Mouse (Mus musculus) midbrain, postnatal 0 days (tissue): ENCODE measurements at regions not wholly inside any gene's neighbourhood (a gene's known extent, or its start where the extent isn't known, plus 50 kb on each side); places are given as distances from the start of the nearest gene placed in this dataset.

Experiments
- ATAC-seq: fragments of 200-750 bp; cut with Nextera tagmentation; 2 replicates; pipeline ENCODE4 v1.8.0; 2017; ENCODE audit warnings: moderate number of reproducible peaks, mild to moderate bottlenecking, moderate TSS enrichment, moderate library complexity; ENCODE audit not compliant: low FRiP score
- DNase-seq: peaks from one replicate; pipeline ENCODE4 v3.0.0-alpha.2; 2015; ENCODE audit warnings: low spot score
- H3K27ac ChIP-seq: fragments of 300-500 bp; sonication (generic); 2 replicates; pipeline ENCODE4 v1.5.1; 2014; ENCODE audit warnings: low read depth, mild to moderate bottlenecking, low read length, mixed read lengths
- H3K27me3 ChIP-seq: fragments of 300-500 bp; sonication (generic); 2 replicates; pipeline ENCODE4 v1.6.1; 2014; ENCODE audit warnings: low read length, control low read depth, mixed read lengths; ENCODE audit not compliant: insufficient read depth
- H3K36me3 ChIP-seq: fragments of 300-500 bp; sonication (generic); 2 replicates; pipeline ENCODE4 v1.6.1; 2014; ENCODE audit warnings: low read length, control low read depth, mixed read lengths; ENCODE audit not compliant: insufficient read depth
- H3K4me1 ChIP-seq: fragments of 300-500 bp; sonication (generic); 2 replicates; pipeline ENCODE4 v1.6.1; 2014; ENCODE audit warnings: mild to moderate bottlenecking, control low read depth, antibody characterized with exemption, low read length, mixed read lengths; ENCODE audit not compliant: insufficient read depth
- H3K4me2 ChIP-seq: fragments of 300-500 bp; sonication (generic); 2 replicates; pipeline ENCODE4 v1.6.1; 2014; ENCODE audit warnings: low read depth, mild to moderate bottlenecking, low read length, mixed read lengths; ENCODE audit not compliant: poor library complexity, severe bottlenecking
- H3K4me3 ChIP-seq: fragments of 300-500 bp; sonication (generic); 2 replicates; pipeline ENCODE4 v1.5.1; 2014; ENCODE audit warnings: low read depth, mild to moderate bottlenecking, low read length, moderate library complexity
- H3K9ac ChIP-seq: fragments of 300-500 bp; sonication (generic); replicated peaks from 2 replicates; pipeline ENCODE4 v1.6.1; 2014; ENCODE audit warnings: mild to moderate bottlenecking, low read length, moderate library complexity, mixed read lengths; ENCODE audit not compliant: poor library complexity, severe bottlenecking
- H3K9me3 ChIP-seq: fragments of 300-500 bp; sonication (generic); 2 replicates; pipeline ENCODE4 v1.6.1; 2016; ENCODE audit warnings: low read length, control low read depth
- CTCF ChIP-seq: IDR thresholded peaks from 2 replicates; pipeline ENCODE4 v1.5.1; 2016; ENCODE audit warnings: antibody characterized with exemption, mild to moderate bottlenecking
- WGBS: fragments of 180-500 bp; shearing (Covaris S2); extraction: QIAGEN DNeasy Blood & Tissue Kit; methylation state at CpG from one replicate; pipeline ENCODE4 v1.1.7; 2014; 5-methylcytosine and 5-hydroxymethylcytosine counted together

DNA sequence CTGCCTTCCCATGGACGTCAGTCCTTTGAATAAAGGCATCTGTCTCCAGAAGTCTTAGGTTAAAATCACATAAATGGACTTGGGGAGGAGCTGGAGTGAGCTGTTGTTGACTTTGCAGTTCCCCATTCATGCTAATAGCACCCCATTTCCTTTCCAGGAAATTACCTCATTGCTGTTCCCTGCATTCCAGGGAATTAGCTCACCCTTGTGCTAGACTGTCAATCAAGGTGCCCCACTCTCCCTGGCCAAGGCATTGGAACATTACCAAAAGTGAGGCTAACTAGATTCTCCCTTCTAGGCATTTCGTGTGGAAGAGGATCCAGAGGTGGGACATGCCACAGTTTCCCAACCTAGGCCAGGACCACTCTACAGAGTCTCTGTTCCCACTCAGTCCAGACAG is 70.0 kb upstream of the Ptch1 start:
- Histone ChIP-seq H3K4me2 (no peak overlapping the region), H3K36me3 (no peaks in the 10 kb centered on the region), H3K4me1 (no peaks in the 10 kb centered on the region), H3K9ac (no peak overlapping the region), H3K4me3 (no peak overlapping the region), H3K27me3 (no peaks in the 10 kb centered on the region), H3K27ac (no peak overlapping the region), H3K9me3 (no peaks in the 10 kb centered on the region)
- 57% methylated on average over 2 of the region's 2 CpGs for WGBS
- ATAC-seq (no peak), DNase-seq (peak; percentile 5)
- no peak for TF ChIP-seq CTCF

DNA sequence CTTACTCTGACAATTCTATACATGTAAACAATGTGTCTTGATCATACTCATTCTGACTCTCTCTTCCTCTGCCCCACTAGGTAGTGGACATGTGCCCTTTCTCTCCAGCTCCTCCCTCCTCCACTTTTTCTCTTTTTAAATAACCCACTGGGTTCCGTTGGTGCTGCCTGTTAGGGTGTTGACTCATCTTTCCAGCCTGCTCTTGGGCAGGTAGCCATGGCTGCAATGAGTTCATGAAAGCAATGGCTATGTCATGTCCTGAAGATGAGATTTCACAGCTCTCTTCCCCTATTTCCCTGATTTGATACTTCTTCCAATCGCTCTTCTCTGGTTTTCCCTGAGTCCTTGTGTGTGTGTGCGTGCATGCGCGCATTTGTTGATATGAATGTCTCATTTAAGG is 70.9 kb upstream of the Ptch1 start:
- 92% methylated on average over 5 of the region's 5 CpGs for WGBS
- no peaks in the 10 kb centered on the region for H3K27me3 ChIP-seq
- H3K9ac ChIP-seq = no peak overlapping the region
- no peak for TF ChIP-seq CTCF
- no peak overlapping the region for H3K4me2 ChIP-seq
- H3K9me3 ChIP-seq = no peaks in the 10 kb centered on the region
- no peak overlapping the region for H3K27ac ChIP-seq
- no peak for ATAC-seq
- DNase-seq = no peak
- no peak overlapping the region for H3K4me3 ChIP-seq
- no peaks in the 10 kb centered on the region for H3K36me3 ChIP-seq
- no peaks in the 10 kb centered on the region for H3K4me1 ChIP-seq

DNA sequence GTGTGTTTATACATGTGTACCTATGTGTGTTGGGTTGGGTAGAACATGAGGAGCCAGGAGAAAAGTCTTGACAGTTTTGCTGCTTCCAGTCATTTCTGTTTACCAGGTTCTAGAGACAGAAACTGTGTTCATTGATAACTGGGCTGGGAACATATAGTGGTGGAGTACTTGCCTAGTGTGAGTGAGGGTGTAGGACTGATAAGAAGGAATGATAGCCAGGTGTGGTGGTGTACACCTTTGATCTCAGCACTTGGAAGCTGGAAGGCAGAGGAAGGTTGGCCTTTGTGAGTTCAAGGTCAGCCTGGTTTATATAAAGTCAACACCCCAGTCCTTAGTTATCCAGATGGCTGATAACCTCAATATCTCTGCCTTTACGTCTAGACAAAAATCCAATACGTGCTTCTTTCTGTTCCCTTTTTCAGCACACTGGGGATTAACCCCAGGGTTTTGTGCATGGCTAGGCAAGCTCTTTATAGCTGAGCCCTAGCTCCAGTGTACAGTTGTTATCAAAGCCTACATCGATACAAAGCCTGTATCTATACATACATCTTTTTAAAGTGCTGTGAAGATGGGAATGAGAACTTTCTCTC is 75.8 kb upstream of the Ptch1 start:
- H3K27ac ChIP-seq = no peak overlapping the region
- DNase-seq (no peak), ATAC-seq (no peak)
- H3K27me3 ChIP-seq = no peaks in the 10 kb centered on the region
- H3K4me1 ChIP-seq = no peaks in the 10 kb centered on the region
- TF ChIP-seq CTCF = no peak
- no peaks in the 10 kb centered on the region for H3K36me3 ChIP-seq
- 73% methylated on average over 3 of the region's 3 CpGs for WGBS
- no peak overlapping the region for H3K9ac ChIP-seq
- no peak overlapping the region for H3K4me2 ChIP-seq
- H3K4me3 ChIP-seq = no peak overlapping the region
- H3K9me3 ChIP-seq = no peaks in the 10 kb centered on the region

DNA sequence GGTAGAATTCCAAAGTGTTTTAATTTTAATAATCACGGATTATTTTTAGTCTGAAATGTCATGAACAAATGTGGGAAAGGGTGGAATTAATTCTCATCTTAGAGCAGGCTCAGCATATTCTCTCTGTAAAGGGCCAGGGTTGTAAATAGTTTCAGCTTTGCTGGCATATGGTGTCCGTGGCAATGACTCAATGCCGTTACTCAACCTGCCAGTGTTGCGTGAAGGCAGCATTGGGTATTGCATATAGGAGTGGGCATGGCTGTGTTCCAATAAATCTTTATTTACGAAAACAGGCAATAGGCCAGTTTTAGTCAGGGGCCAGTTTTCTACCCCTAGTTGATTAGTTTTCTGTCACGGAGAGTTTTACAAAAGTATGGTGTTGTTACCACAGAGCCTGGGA is 81.1 kb upstream of the Ptch1 start:
- ATAC-seq = no peak
- no peaks in the 10 kb centered on the region for H3K27me3 ChIP-seq
- no peak for DNase-seq
- no peak overlapping the region for H3K4me3 ChIP-seq
- TF ChIP-seq CTCF = no peak
- H3K9ac ChIP-seq = no peak overlapping the region
- no peak overlapping the region for H3K4me2 ChIP-seq
- no peaks in the 10 kb centered on the region for H3K9me3 ChIP-seq
- H3K36me3 ChIP-seq = no peaks in the 10 kb centered on the region
- no peak overlapping the region for H3K27ac ChIP-seq
- no peaks in the 10 kb centered on the region for H3K4me1 ChIP-seq
- 86% methylated on average over 6 of the region's 6 CpGs for WGBS

DNA sequence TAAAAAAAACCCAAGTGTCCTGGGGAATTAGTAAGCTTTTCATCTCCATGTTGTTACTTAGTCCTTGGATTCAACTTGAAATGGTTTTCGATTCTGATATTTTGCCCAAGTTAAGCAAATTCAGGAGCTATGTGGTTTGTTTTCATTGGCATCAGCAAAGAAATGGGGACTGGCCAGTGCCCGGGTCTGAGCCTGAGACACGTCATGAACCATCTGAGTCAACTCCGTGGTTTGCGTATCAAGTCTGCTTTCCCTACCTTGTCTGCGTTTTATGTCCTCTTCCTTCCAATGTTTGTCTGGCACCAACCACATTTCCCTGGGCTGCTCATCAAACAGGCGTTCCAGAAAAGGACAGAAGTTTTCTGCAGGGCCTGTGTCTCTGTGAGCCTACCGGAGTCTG is 83.7 kb upstream of the Ptch1 start:
- H3K36me3 ChIP-seq = no peaks in the 10 kb centered on the region
- no peak overlapping the region for H3K4me3 ChIP-seq
- no peak for TF ChIP-seq CTCF
- DNase-seq (no peak), ATAC-seq (no peak)
- H3K27me3 ChIP-seq = no peaks in the 10 kb centered on the region
- H3K27ac ChIP-seq = no peak overlapping the region
- H3K9ac ChIP-seq = no peak overlapping the region
- no peaks in the 10 kb centered on the region for H3K9me3 ChIP-seq
- 92% methylated on average over 8 of the region's 8 CpGs for WGBS
- no peaks in the 10 kb centered on the region for H3K4me1 ChIP-seq
- H3K4me2 ChIP-seq = no peak overlapping the region

DNA sequence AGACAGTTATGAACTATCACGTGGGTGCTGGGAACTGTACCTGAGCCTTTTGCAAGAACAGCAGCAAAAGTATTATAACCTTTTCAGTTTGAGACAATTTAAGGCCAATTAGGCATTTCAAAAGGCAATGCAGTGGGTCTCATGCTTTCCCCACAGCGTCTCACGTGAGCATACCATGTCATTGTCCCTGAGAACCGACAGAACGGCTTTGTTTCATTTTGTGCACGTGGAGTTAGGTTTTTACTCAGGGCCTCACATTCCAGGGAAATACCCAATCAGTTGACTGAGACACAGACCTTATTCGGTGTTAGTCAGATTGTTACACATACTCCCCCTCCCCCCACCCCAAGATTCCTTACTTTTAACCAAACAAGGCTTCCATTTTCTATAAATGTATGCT is 86.0 kb upstream of the Ptch1 start:
- Histone ChIP-seq H3K4me3 (no peak overlapping the region), H3K9ac (no peak overlapping the region), H3K27me3 (no peaks in the 10 kb centered on the region), H3K36me3 (no peaks in the 10 kb centered on the region), H3K27ac (no peak overlapping the region), H3K4me2 (no peak overlapping the region), H3K9me3 (no peaks in the 10 kb centered on the region), H3K4me1 (no peaks in the 10 kb centered on the region)
- DNase-seq (no peak), ATAC-seq (no peak)
- WGBS = 90% methylated on average over 7 of the region's 7 CpGs
- TF ChIP-seq CTCF = no peak
